ENCODE assay signal across 9 mouse cellular contexts in genomic region chr5:35713649-35714354, GRCm38 (mm10). TPM values are rescaled to one million over a fixed set of nuclear protein-coding genes. Genes with fewer than 3 reads are reported as not detected.
A peak's percentile ranks its signal among the peaks of the same experiment; 100 is the strongest.
DNase-seq lines count a peak whose midpoint lies in the region; ATAC-seq and TF ChIP-seq lines count a peak whose summit lies in the region.
"Had no signal": no experiment of that assay in that cellular context is flagged by ENCODE, and none has a peak within 500 bp of the region (broad histone marks: within the 10 kb centered on the region; RNA-seq: fewer than 3 reads in every experiment).

No protein-coding gene starts in this region.

- H3K9ac ChIP-seq in midbrain, embryonic 11.5 days (ENCODE audit: low read length), result no peak overlapping the region

- peak; percentile 81 for ATAC-seq in midbrain, embryonic 11.5 days (ENCODE audit: low FRiP score)

- no peak overlapping the region for H3K27ac ChIP-seq in midbrain, embryonic 11.5 days (ENCODE audit: low read depth, low read length)
- H3K27ac ChIP-seq in small intestine, adult 2 months (ENCODE audit: insufficient read depth, low read depth, low read length), result no peak overlapping the region

- H3K27me3 ChIP-seq in midbrain, embryonic 11.5 days (ENCODE audit: control insufficient read depth, insufficient read depth, low read length), result no peaks in the 10 kb centered on the region
- H3K27me3 ChIP-seq in small intestine, adult 2 months (ENCODE audit: control insufficient read depth, insufficient read depth, low read length), result no peaks in the 10 kb centered on the region

- no peak overlapping the region for H3K4me2 ChIP-seq in midbrain, embryonic 11.5 days

- peak; percentile 65 for DNase-seq in kidney, adult 18-20 months
- DNase-seq in kidney, adult 11 months, result no peak
- peak; percentile 62 for DNase-seq in cerebellum, adult 9-11 months
- DNase-seq in frontal cortex, postnatal 25 days (ENCODE audit: low spot score in 2 of 2), result peak; percentile 54 to 59
- DNase-seq in hindlimb bud, embryonic 11.5 days (ENCODE audit: extremely low spot score, low read depth, low spot score), result peak; percentile 67
- DNase-seq in left cerebral cortex, postnatal 4 days, result peak; percentile 82
- DNase-seq in midbrain, embryonic 11.5 days (ENCODE audit: low spot score, missing footprints), result peak; percentile 94

- intact Hi-C loops in left cerebral cortex, postnatal 4 days (cut with DNase I), result loop anchor here (2.0 kb wide), 1 partner anchor 119 kb away; no protein-coding TSS in a partner anchor

- TF ChIP-seq POLR2A in small intestine, adult 2 months (IDR thresholded peaks at IDR 0.05; ENCODE audit: low read depth, low read length), result no peak

- 49% methylated on average over 13 of the region's 13 CpGs for WGBS in midbrain, embryonic 11.5 days
- WGBS in small intestine, adult 2 months, result 52% methylated on average over 13 of the region's 13 CpGs

- H3K4me3 ChIP-seq in midbrain, embryonic 11.5 days (ENCODE audit: low read depth, low read length), result no peak overlapping the region
- no peak overlapping the region for H3K4me3 ChIP-seq in small intestine, adult 2 months (ENCODE audit: low read depth, low read length)

- H3K4me1 ChIP-seq in midbrain, embryonic 11.5 days (ENCODE audit: control insufficient read depth, insufficient read depth, low read length), result no peaks in the 10 kb centered on the region
- H3K4me1 ChIP-seq in small intestine, adult 2 months (ENCODE audit: control insufficient read depth, insufficient read depth, insufficient read length, low read length), result peaks cover 31% of the 10 kb centered on the region

- no peaks in the 10 kb centered on the region for H3K9me3 ChIP-seq in midbrain, embryonic 11.5 days (ENCODE audit: control insufficient read depth, low read length)

- peak; percentile 73; the same call in 1 of the 2 replicates for TF ChIP-seq CTCF in small intestine, adult 2 months (IDR thresholded peaks at IDR 0.05; ENCODE audit: extremely low read depth, insufficient read length, insufficient replicate concordance, low read depth, low read length)

- no peaks in the 10 kb centered on the region for H3K36me3 ChIP-seq in midbrain, embryonic 11.5 days (ENCODE audit: control insufficient read depth, insufficient read depth, low read length)
- 0 out of 2 replicates have a peak, but pooled peaks cover 2% of the 10 kb centered on the region for H3K36me3 ChIP-seq in small intestine, adult 2 months (ENCODE audit: control insufficient read depth, insufficient read depth, low read length)

RNA-seq across cellular contexts. Expression of gene Sh3tc1, which starts 26.0 kb away (rescaled TPM):
- total RNA-seq in left cerebral cortex, postnatal 4 days (2021), result 1 to 10 TPM; 2.2 to 2.3 TPM
- 2.3 and 3.2 TPM in 2 replicates for polyA plus RNA-seq in midbrain, embryonic 11.5 days (2014; fragmentation: Nextera tagmentation; extraction: Ambion mirVana)
- 5.5 and 7.7 TPM in 2 replicates for polyA plus RNA-seq in small intestine, adult 2 months (2012; rRNA removed)
- total RNA-seq: MEL had no signal

RNA-seq across cellular contexts. Expression of gene Htra3, which starts 34.2 kb away (rescaled TPM):
- total RNA-seq in left cerebral cortex, postnatal 4 days (2021), result 10 to 100 TPM; 14.9 to 17.1 TPM
- 6.0 and 7.6 TPM in 2 replicates for polyA plus RNA-seq in midbrain, embryonic 11.5 days (2014; fragmentation: Nextera tagmentation; extraction: Ambion mirVana)
- polyA plus RNA-seq in small intestine, adult 2 months (2012; rRNA removed), result 63.6 and 72.1 TPM in 2 replicates
- total RNA-seq: MEL had no signal

RNA-seq across cellular contexts. Expression of gene Ablim2, which starts 43.9 kb away (rescaled TPM):
- 10 to 100 TPM; 48.5 to 53.3 TPM for total RNA-seq in left cerebral cortex, postnatal 4 days (2021)
- 0.36 and 0.51 TPM in 2 replicates for polyA plus RNA-seq in midbrain, embryonic 11.5 days (2014; fragmentation: Nextera tagmentation; extraction: Ambion mirVana)
- 6.8 and 9.1 TPM in 2 replicates for polyA plus RNA-seq in small intestine, adult 2 months (2012; rRNA removed)
- total RNA-seq: MEL had no signal
